Mouse (Mus musculus) lung, adult 2 months (tissue): ENCODE data around the gene Ube2n. TPM values are rescaled to one million over a fixed set of nuclear protein-coding genes. Genes with fewer than 3 reads are reported as not detected.
A peak's percentile ranks its signal among the peaks of the same experiment; 100 is the strongest.

ENCODE experiments used
- DNase-seq: peaks from one replicate; pipeline ENCODE4 v3.0.0; 2022
- H3K4me1 ChIP-seq: fragments of 200-500 bp; 2 replicates; pipeline ENCODE4 v1.6.1; 2011; ENCODE audit warnings: low read length; ENCODE audit not compliant: control insufficient read depth, insufficient read depth
- H3K4me3 ChIP-seq: fragments of 200-500 bp; replicated peaks from 2 replicates; pipeline ENCODE3; 2011; ENCODE audit warnings: low read depth, mild to moderate bottlenecking, control low read depth, low read length; ENCODE audit errors: extremely low read depth
- CTCF ChIP-seq: fragments of 200-500 bp; IDR thresholded peaks from 2 replicates; pipeline ENCODE4 v1.5.1; 2011; ENCODE audit warnings: mild to moderate bottlenecking, low read length, control low read depth; ENCODE audit not compliant: insufficient read depth
- POLR2A ChIP-seq: fragments of 200-500 bp; IDR thresholded peaks from 2 replicates; pipeline ENCODE4 v1.6.1; 2011; ENCODE audit warnings: low read depth, mild to moderate bottlenecking, control low read depth, low read length, borderline replicate concordance; ENCODE audit errors: extremely low read depth
- WGBS: fragments of 180-500 bp; shearing (Covaris S2); methylation state at CpG from one replicate; pipeline ENCODE4 v1.1.7; 2018; 5-methylcytosine and 5-hydroxymethylcytosine counted together
- polyA plus RNA-seq: library from polyadenylated mRNA; depleted of rRNA; stranded (reverse); fragments of >200 nt; gene quantifications from 2 replicates; pipeline ENCODE4 v1.2.3, GENCODE M21; 2012

Ube2n gene
- polyA plus RNA-seq, 1 experiment, result 41.1 TPM

DNA sequence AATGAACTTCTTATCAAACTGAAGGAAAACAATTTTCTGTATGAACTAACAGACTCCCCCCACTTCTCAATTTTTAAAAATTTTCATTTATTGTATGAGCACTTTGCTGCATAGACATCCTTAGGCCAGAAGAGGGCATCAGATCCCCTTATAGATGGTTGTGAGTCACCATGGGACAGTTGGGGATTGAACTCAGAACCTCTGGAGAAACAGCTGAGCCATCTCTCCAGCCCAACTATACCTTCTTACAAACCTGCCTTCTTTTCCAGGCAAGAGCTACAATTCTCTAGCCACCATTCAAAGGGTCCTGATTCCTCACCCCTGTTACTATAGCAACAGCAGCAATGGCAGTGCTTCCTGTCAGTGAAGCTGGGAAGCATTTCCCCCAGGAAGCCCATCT, 36.8 kb downstream of the Ube2n start:
- no peak overlapping the region for H3K4me3 ChIP-seq

DNA sequence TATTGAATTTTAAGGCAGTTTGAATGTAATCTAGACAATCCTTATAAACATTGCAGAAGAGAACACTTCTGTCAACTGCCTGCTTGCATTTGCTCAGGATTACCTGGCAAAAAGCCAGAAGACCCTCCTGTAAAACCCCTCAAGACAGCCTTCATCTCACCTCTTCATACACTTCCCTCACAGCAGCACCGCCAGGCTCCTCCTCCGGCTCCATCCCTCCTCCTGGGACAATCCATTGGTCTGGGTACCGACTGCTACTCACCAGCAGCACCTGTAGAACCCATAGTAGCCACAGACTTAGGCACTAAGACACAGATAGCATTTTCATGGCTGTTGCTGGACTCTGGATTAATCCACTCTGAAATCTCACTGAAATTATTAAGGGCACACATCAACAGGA, 37.4 kb downstream of the Ube2n start:
- no peak for TF ChIP-seq CTCF
- TF ChIP-seq POLR2A, result no peak
- WGBS, result 72% methylated on average over 3 of the region's 3 CpGs
- DNase-seq, result no peak
- H3K4me3 ChIP-seq, result no peak overlapping the region
- peaks cover 6% of the 10 kb centered on the region for H3K4me1 ChIP-seq

More for the DNA sequence above, 36.8 kb downstream of the Ube2n start:
- no peak for TF ChIP-seq POLR2A
- no peak for TF ChIP-seq CTCF
- peaks cover 6% of the 10 kb centered on the region for H3K4me1 ChIP-seq
- no peak for DNase-seq

DNA sequence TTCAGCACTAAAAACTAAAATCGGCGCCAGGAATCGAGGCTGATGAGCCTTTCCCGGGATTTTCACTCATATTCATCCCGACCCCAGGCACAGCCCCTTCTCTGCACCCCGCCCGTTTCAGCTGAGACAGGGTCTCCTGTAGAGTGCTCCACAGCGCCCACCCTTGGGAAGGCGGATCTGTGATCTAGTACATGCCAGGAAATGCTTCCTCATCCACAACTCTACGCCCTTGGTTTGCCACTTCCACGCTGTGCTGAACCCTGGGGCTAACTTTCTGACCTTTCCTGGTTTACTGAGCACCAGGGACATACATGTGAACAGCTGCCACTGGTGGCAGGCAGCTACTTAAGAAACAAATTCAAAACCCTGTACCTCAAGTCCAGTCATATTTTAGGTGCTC, 40.9 kb downstream of the Ube2n start:
- no peak for TF ChIP-seq CTCF
- TF ChIP-seq POLR2A, result no peak
- Histone ChIP-seq H3K4me3 (no peak overlapping the region), H3K4me1 (peaks cover 2% of the 10 kb centered on the region; the same call in 1 of the 2 replicates)
- DNase-seq, result no peak
- WGBS, result 71% methylated on average over 11 of the region's 11 CpGs

DNA sequence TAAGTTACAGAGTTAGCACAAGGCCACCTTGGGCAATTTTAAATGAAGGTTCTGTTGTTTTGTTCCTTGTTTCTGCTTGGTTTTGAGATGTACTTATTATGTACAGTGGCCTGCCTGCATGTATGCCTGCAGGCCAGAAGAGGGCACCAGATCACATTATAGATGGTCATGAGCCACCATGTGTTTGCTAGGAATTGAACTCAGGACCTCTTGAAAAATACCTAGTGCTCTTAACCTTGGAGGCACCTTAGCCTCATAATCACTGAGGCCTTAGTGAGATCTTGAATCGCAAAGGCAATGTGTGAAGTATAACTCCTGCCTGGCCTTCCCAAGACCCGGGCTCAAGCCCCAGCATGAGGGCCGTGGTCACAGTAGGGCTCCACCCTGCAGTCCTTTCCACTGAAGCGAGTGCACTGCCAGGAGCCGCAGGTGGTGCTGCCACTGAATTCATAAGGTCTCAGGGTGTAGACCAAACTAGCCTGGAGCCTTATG, 42.4 kb downstream of the Ube2n start:
- DNase-seq, result no peak
- Histone ChIP-seq H3K4me3 (no peak overlapping the region), H3K4me1 (peaks cover 4% of the 10 kb centered on the region)
- TF ChIP-seq POLR2A (no peak), CTCF (peak; percentile 72)
- 86% methylated on average over 5 of the region's 5 CpGs for WGBS

DNA sequence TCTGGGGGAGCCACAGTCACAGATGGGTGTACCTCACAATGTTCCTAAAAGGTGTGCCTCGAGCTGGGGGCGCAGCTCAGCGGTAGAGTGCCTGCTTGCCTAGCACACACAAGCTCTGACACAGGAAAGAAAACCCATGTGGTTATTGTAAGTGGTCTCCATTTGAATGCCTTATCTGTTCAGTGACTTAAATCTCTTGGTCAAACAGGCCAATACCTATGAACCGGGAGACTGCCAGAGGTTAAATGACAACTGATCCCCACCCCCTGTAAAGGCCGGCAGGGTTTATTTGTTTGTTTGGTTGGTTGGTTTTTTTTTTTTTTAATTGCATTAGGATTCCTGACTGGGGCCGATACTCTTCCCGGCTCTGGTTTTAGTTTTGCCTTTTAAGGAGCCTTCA, 44.5 kb downstream of the Ube2n start:
- DNase-seq, result no peak
- H3K4me3 ChIP-seq, result no peak overlapping the region
- WGBS, result 68% methylated on average over 7 of the region's 7 CpGs
- peaks cover 7% of the 10 kb centered on the region for H3K4me1 ChIP-seq
- TF ChIP-seq POLR2A, result no peak
- no peak for TF ChIP-seq CTCF

- DNase-seq, result no peak
- 76% methylated on average over 9 of the region's 9 CpGs for WGBS
- H3K4me1 ChIP-seq, result peaks cover 13% of the 10 kb centered on the region
- H3K4me3 ChIP-seq, result no peak overlapping the region
- no peak for TF ChIP-seq CTCF
- no peak for TF ChIP-seq POLR2A
Observed at GRCm38 (mm10) chr10:95560394-95560983, 45.5 kb downstream of the Ube2n start.

DNA sequence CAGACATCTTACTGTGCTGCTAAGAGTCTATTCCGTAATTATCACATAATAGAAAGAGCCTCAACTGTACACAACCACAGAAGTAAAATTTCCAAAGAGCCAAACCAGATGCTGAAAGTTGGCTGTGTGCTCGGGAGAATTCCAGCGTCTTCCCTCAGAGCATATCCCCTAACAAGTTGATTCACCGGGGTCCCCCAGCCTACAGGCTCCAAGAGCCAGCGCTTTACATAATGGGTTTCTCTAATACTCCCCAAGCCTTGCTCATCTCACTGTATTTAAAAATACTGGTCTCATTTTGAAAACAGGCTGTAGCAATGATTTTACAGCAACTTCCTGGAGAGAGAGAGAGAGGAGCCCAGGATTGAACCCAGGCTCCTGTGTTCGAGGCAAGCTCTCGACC, 46.7 kb downstream of the Ube2n start:
- no peak overlapping the region for H3K4me3 ChIP-seq
- H3K4me1 ChIP-seq, result peaks cover 13% of the 10 kb centered on the region
- TF ChIP-seq CTCF (no peak), POLR2A (no peak)
- DNase-seq, result no peak
- WGBS, result 47% methylated on average over 7 of the region's 7 CpGs

DNA sequence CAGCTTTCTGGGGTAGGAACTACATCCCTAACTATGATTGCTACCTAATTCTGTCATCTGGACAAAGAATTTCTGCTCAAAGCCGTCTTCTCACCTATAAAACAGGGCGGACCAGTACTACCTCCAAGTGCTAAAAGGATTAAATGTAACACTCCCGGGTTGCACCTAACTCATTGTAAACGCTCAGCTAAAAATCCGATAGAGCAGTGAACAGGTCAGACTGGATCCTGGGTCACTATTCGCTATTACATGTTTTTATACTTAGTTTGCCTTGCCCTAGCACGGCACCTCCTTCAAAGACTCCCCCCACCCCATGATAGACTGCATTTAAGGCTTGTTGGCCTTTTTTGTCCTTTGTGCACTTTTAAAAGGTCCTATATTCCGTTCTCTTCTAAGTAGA, 47.5 kb downstream of the Ube2n start:
- no peak for DNase-seq
- 20% methylated on average over 8 of the region's 8 CpGs for WGBS
- no peak for TF ChIP-seq CTCF
- TF ChIP-seq POLR2A, result no peak
- Histone ChIP-seq H3K4me3 (peak overlapping the region; percentile 78), H3K4me1 (peaks cover 13% of the 10 kb centered on the region)

DNA sequence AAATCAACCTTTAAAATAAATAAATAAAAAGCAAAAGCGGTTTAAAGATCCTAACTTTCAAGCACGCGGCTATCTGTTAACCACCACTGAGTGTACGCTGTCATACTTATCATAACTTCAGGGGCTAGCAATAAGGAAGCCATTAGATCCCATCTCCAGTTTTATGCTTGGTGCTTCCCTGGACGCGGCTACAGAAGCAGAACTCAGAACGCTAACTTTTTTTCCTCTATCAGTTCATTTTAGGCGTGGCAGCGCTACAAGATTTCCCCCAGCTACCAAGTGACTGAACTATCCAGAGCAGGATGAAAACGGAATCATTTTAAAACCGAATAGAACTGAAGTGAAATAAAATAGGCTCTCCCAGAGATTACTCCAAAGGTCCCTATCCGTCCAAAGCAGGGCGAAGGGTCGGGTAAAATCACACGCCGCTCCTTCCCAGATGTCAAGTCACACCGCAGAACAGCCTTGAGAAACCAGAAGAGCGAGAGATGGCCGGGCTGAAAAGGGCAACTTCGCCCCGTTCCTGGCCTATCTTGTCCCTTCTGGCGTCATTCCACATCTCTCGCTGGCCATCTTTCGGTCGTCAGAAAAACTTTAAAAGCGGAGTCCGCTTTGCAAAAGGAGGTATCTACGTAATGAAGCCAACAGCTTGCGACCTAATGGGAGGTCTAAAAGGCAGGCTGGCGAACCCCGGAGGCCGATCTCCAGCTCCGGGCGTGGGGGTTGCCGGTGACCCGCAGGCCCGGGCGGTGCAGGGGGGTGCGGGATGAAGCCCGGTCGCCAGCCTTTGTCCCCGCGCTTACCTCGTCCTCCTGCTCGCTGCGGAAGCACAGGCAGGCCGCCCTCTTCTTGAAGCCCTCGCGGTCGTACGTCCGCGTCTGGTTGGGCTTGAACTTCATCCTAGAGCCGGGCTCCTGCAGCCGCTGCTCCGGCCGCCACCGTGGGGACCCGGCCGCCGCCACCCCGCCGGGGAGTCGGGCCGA, 48.2 kb downstream of the Ube2n start:
- Histone ChIP-seq H3K4me3 (peak overlapping the region; percentile 78), H3K4me1 (peaks cover 13% of the 10 kb centered on the region)
- WGBS, result under 1% methylated on average over 65 of the region's 65 CpGs
- DNase-seq, result peak; percentile 58
- TF ChIP-seq CTCF (no peak), POLR2A (0 out of 2 replicates have a peak, but pooled peaks have one; percentile 17)
